Mouse (Mus musculus): Measurements from ENCODE around the gene Tekt4. TPM values are rescaled to one million over a fixed set of nuclear protein-coding genes. Genes with fewer than 3 reads are reported as not detected.
A peak's percentile ranks its signal among the peaks of the same experiment; 100 is the strongest.

The Tekt4 gene
- polyA plus RNA-seq, 1 experiment: not detected

DNA sequence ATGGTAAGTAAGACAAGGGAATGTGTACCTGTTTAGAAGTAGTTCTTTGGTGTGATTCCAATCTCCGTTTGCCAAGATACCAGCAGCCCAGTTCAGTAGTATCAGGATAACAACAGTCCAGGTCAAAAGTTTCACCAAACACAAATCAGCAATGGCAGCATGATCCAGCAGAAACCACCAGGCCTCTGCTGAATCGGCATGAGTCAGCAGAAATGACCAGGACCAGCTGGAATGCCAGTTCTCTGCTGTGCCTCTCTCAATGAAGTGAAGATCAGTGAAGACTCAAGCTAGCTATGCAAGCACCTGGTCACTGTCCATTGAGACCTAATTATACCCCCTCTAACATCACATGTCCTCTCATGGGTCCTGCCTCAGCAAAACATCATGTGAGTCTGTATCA lies 59.6 kb downstream of the Tekt4 start:
- no peak overlapping the region for H3K4me3 ChIP-seq
- H3K27me3 ChIP-seq (ENCODE audit: control insufficient read depth, insufficient read depth, insufficient read length): no peaks in the 10 kb centered on the region
- no peaks in the 10 kb centered on the region for H3K36me3 ChIP-seq (ENCODE audit: control insufficient read depth, insufficient read depth)
- H3K4me2 ChIP-seq (ENCODE audit: low read depth): no peak overlapping the region
- no peak overlapping the region for H3ac ChIP-seq (ENCODE audit: control insufficient read depth, insufficient read length)
- no peak for TF ChIP-seq USF1 (IDR thresholded peaks at IDR 0.05; ENCODE audit: low read depth)
- TF ChIP-seq TCF3 (IDR thresholded peaks at IDR 0.05; ENCODE audit: insufficient read length, low read depth): no peak
- TF ChIP-seq CEBPB (IDR thresholded peaks at IDR 0.05; ENCODE audit: insufficient read depth, poor library complexity, severe bottlenecking): no peak
- TF ChIP-seq REST (IDR thresholded peaks at IDR 0.05; ENCODE audit: insufficient read depth, insufficient read length): no peak
- no peak for TF ChIP-seq SRF (IDR thresholded peaks at IDR 0.05; ENCODE audit: control insufficient read depth, insufficient read length, low read depth)
- no peak for TF ChIP-seq MYOG (IDR thresholded peaks at IDR 0.05; ENCODE audit: control insufficient read depth in 1 of 3, insufficient read depth in 1 of 3, insufficient read length in 2 of 3, low read depth in 2 of 3)
- TF ChIP-seq POLR2A (IDR thresholded peaks at IDR 0.05; ENCODE audit: insufficient read length, low read depth): no peak
- no peak for TF ChIP-seq TCF12 (IDR thresholded peaks at IDR 0.05; ENCODE audit: insufficient read depth, poor library complexity, severe bottlenecking)
- TF ChIP-seq MAX (IDR thresholded peaks at IDR 0.05; ENCODE audit: low read depth): no peak
- no peak for TF ChIP-seq E2F4 (IDR thresholded peaks at IDR 0.05; ENCODE audit: insufficient read depth)
- TF ChIP-seq MYOD1 (IDR thresholded peaks at IDR 0.05; ENCODE audit: control insufficient read depth in 1 of 3, insufficient read length in 2 of 3, low read depth in 2 of 3): no peak
- no peak for TF ChIP-seq POLR2AphosphoS2 (IDR thresholded peaks at IDR 0.05; ENCODE audit: insufficient read length, low read depth)
- no peaks in the 10 kb centered on the region for H3K79me2 ChIP-seq (ENCODE audit: control insufficient read depth, insufficient read depth)

DNA sequence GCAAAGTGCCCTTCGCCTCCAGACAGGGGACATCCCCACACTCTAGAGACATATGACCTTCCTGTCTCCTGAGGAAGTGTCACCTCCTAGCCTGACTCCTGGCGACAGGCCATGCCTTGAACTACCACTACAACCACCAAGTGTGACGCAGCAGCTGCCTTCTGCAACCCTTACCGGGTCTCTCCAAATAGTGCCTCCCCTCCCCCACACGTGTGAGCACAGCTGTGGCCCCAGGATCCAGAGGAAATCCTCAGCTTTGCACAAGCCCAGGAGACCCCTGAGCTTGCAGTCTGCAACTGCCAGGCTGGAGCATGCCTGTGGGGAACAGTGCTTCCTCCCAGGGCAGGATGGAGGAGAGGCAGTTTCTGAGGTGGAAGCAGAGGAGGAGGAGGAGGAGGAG lies 61.9 kb downstream of the Tekt4 start:
- no peak overlapping the region for H3ac ChIP-seq (ENCODE audit: control insufficient read depth, insufficient read length)
- no peaks in the 10 kb centered on the region for H3K27me3 ChIP-seq (ENCODE audit: control insufficient read depth, insufficient read depth, insufficient read length)
- no peaks in the 10 kb centered on the region for H3K79me2 ChIP-seq (ENCODE audit: control insufficient read depth, insufficient read depth)
- no peak overlapping the region for H3K4me3 ChIP-seq
- no peak for TF ChIP-seq USF1 (IDR thresholded peaks at IDR 0.05; ENCODE audit: low read depth)
- peak in 1 of 3 experiments; percentile 31 for TF ChIP-seq MYOG (IDR thresholded peaks at IDR 0.05; ENCODE audit: control insufficient read depth in 1 of 3, insufficient read depth in 1 of 3, insufficient read length in 2 of 3, low read depth in 2 of 3)
- TF ChIP-seq MYOD1 (IDR thresholded peaks at IDR 0.05; ENCODE audit: control insufficient read depth in 1 of 3, insufficient read length in 2 of 3, low read depth in 2 of 3): peak in 1 of 3 experiments; percentile 8
- no peak overlapping the region for H3K4me2 ChIP-seq (ENCODE audit: low read depth)
- no peaks in the 10 kb centered on the region for H3K36me3 ChIP-seq (ENCODE audit: control insufficient read depth, insufficient read depth)

DNA sequence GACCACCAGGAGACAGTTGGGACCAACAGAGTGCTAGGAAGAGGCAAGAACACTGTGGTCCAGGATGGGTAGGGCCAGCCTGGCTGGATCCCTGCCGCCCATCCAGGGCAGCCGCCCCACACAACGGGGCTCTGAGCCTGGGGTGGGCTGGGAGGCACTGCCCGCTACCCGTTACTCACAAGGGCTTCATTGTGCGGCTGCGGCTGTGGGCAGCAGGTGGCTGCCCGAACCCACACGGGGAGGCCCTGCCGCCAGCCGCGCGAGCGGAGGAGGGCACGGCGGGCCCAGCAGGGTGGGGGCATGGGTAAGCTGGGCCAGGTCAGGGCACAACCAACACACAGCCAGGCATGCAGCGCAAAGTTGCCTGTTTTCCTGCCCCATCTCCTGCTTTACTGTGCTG lies 63.7 kb downstream of the Tekt4 start:
- Histone ChIP-seq H3K36me3 (ENCODE audit: control insufficient read depth, insufficient read depth) (no peaks in the 10 kb centered on the region), H3K27me3 (ENCODE audit: control insufficient read depth, insufficient read depth, insufficient read length) (no peaks in the 10 kb centered on the region), H3K79me2 (ENCODE audit: control insufficient read depth, insufficient read depth) (no peaks in the 10 kb centered on the region), H3K4me3 (no peak overlapping the region), H3ac (ENCODE audit: control insufficient read depth, insufficient read length) (no peak overlapping the region), H3K4me2 (ENCODE audit: low read depth) (no peak overlapping the region)
- no peak for TF ChIP-seq CEBPB (IDR thresholded peaks at IDR 0.05; ENCODE audit: insufficient read depth, poor library complexity, severe bottlenecking)
- no peak for TF ChIP-seq MYOG (IDR thresholded peaks at IDR 0.05; ENCODE audit: control insufficient read depth in 1 of 3, insufficient read depth in 1 of 3, insufficient read length in 2 of 3, low read depth in 2 of 3)
- TF ChIP-seq MAX (IDR thresholded peaks at IDR 0.05; ENCODE audit: low read depth): no peak
- TF ChIP-seq E2F4 (IDR thresholded peaks at IDR 0.05; ENCODE audit: insufficient read depth): no peak
- no peak for TF ChIP-seq USF1 (IDR thresholded peaks at IDR 0.05; ENCODE audit: low read depth)
- no peak for TF ChIP-seq TCF3 (IDR thresholded peaks at IDR 0.05; ENCODE audit: insufficient read length, low read depth)

DNA sequence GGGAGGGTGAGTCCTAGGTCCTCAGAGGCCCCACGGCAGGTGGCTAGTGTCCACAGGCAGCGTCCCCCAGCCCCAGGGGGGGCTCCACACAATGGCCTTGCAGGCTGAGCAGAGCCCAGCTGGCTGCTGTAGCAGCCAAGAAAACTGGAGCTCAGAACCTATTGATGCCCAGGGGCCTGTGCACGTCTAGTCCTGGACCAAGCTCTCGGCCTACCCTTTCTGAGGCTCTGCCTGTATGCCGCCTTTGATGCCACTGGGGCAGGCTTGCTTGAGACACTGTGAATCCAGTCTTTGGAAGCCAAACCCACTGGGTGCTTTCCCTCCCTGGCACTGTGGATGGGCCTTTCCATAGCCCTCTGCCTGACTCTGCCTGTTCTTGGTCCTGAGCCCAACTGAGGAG lies 65.1 kb downstream of the Tekt4 start:
- H3ac ChIP-seq (ENCODE audit: control insufficient read depth, insufficient read length): no peak overlapping the region
- no peak for TF ChIP-seq CEBPB (IDR thresholded peaks at IDR 0.05; ENCODE audit: insufficient read depth, poor library complexity, severe bottlenecking)
- no peak for TF ChIP-seq TCF12 (IDR thresholded peaks at IDR 0.05; ENCODE audit: insufficient read depth, poor library complexity, severe bottlenecking)
- TF ChIP-seq E2F4 (IDR thresholded peaks at IDR 0.05; ENCODE audit: insufficient read depth): no peak
- TF ChIP-seq TCF3 (IDR thresholded peaks at IDR 0.05; ENCODE audit: insufficient read length, low read depth): no peak
- TF ChIP-seq MYOD1 (IDR thresholded peaks at IDR 0.05; ENCODE audit: control insufficient read depth in 1 of 3, insufficient read length in 2 of 3, low read depth in 2 of 3): no peak
- no peak for TF ChIP-seq MYOG (IDR thresholded peaks at IDR 0.05; ENCODE audit: control insufficient read depth in 1 of 3, insufficient read depth in 1 of 3, insufficient read length in 2 of 3, low read depth in 2 of 3)
- no peak for TF ChIP-seq POLR2A (IDR thresholded peaks at IDR 0.05; ENCODE audit: insufficient read length, low read depth)
- no peak for TF ChIP-seq POLR2AphosphoS2 (IDR thresholded peaks at IDR 0.05; ENCODE audit: insufficient read length, low read depth)
- no peak for TF ChIP-seq MAX (IDR thresholded peaks at IDR 0.05; ENCODE audit: low read depth)
- TF ChIP-seq SRF (IDR thresholded peaks at IDR 0.05; ENCODE audit: control insufficient read depth, insufficient read length, low read depth): no peak
- no peak for TF ChIP-seq REST (IDR thresholded peaks at IDR 0.05; ENCODE audit: insufficient read depth, insufficient read length)
- no peak for TF ChIP-seq USF1 (IDR thresholded peaks at IDR 0.05; ENCODE audit: low read depth)

DNA sequence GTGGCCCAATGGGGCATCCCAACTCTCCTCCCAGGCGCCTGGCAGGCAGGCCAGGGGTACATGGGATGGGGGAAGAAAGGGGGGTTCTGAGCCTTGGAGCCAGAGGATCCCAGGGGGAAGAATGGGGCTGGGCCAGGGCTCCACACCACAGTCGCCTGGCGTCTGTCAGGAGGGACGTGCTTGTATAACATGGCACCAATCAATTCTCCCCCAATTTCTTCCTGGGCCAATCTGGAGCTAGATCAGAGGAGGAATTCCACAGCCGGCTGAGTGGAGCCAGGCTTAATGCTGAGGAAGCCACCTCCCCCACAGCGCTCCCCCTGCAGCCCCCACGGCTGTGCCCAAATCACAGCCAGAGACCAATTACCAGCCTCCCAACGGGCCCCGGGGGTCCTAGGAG lies 66.1 kb downstream of the Tekt4 start:
- H3K4me3 ChIP-seq: no peak overlapping the region
- H3K27me3 ChIP-seq (ENCODE audit: control insufficient read depth, insufficient read depth, insufficient read length): no peaks in the 10 kb centered on the region
- TF ChIP-seq CEBPB (IDR thresholded peaks at IDR 0.05; ENCODE audit: insufficient read depth, poor library complexity, severe bottlenecking) (no peak), E2F4 (IDR thresholded peaks at IDR 0.05; ENCODE audit: insufficient read depth) (no peak), TCF12 (IDR thresholded peaks at IDR 0.05; ENCODE audit: insufficient read depth, poor library complexity, severe bottlenecking) (no peak), USF1 (IDR thresholded peaks at IDR 0.05; ENCODE audit: low read depth) (no peak)
- no peak overlapping the region for H3K4me2 ChIP-seq (ENCODE audit: low read depth)
- no peaks in the 10 kb centered on the region for H3K36me3 ChIP-seq (ENCODE audit: control insufficient read depth, insufficient read depth)
- no peaks in the 10 kb centered on the region for H3K79me2 ChIP-seq (ENCODE audit: control insufficient read depth, insufficient read depth)
- no peak overlapping the region for H3ac ChIP-seq (ENCODE audit: control insufficient read depth, insufficient read length)

More for the DNA sequence above, 65.1 kb downstream of the Tekt4 start:
- no peaks in the 10 kb centered on the region for H3K36me3 ChIP-seq (ENCODE audit: control insufficient read depth, insufficient read depth)
- no peak overlapping the region for H3K4me3 ChIP-seq
- H3K4me2 ChIP-seq (ENCODE audit: low read depth): no peak overlapping the region
- H3K27me3 ChIP-seq (ENCODE audit: control insufficient read depth, insufficient read depth, insufficient read length): no peaks in the 10 kb centered on the region
- no peaks in the 10 kb centered on the region for H3K79me2 ChIP-seq (ENCODE audit: control insufficient read depth, insufficient read depth)

Measured in myocyte (in vitro differentiated cells).